Mouse (Mus musculus): ENCODE data around the gene Mrrf. TPM values are rescaled to one million over a fixed set of nuclear protein-coding genes. Genes with fewer than 3 reads are reported as not detected.

Mrrf gene
- polyA plus RNA-seq, 1 experiment from 2014 or later = 25.7 TPM

DNA sequence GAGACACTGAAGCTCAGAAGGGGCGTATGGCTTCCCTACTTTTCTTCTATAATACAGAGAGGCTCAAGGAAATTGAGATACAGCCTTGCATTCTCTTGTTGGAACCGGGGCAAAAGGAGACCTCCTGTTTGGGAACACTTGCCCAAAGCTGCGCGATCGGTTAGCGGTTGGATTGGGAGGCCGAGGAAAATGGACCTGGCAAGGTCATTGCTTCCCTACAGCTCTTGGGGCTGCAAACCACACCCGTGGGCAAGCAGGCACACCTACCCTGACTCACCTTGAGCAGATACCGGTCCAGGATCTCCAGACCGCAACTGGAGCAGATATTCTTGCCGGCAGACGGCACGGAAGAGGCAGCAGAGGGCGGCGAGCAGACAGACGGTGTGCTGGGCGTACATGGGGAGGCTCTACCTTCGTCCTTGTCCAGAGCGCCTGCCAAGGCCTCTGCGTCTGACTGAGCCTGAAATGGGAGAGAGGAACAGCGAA lies 33.1 kb upstream of the Mrrf start:
- Histone ChIP-seq H3K4me3 (peak overlapping the region; percentile 46), H3K9me3 (replicated peaks) (no peaks in the 10 kb centered on the region), H3K9ac (peak overlapping the region; percentile 65), H3K4me1 (peaks cover 31% of the 10 kb centered on the region), H3K36me3 (ENCODE audit: poor library complexity, severe bottlenecking) (no peaks in the 10 kb centered on the region), H3K4me2 (peak overlapping the region; percentile 64), H3K27me3 (peaks cover 100% of the 10 kb centered on the region), H3K27ac (peak overlapping the region; percentile 94)
- ATAC-seq = no peak
- 1% methylated on average over 21 of the region's 21 CpGs for WGBS

DNA sequence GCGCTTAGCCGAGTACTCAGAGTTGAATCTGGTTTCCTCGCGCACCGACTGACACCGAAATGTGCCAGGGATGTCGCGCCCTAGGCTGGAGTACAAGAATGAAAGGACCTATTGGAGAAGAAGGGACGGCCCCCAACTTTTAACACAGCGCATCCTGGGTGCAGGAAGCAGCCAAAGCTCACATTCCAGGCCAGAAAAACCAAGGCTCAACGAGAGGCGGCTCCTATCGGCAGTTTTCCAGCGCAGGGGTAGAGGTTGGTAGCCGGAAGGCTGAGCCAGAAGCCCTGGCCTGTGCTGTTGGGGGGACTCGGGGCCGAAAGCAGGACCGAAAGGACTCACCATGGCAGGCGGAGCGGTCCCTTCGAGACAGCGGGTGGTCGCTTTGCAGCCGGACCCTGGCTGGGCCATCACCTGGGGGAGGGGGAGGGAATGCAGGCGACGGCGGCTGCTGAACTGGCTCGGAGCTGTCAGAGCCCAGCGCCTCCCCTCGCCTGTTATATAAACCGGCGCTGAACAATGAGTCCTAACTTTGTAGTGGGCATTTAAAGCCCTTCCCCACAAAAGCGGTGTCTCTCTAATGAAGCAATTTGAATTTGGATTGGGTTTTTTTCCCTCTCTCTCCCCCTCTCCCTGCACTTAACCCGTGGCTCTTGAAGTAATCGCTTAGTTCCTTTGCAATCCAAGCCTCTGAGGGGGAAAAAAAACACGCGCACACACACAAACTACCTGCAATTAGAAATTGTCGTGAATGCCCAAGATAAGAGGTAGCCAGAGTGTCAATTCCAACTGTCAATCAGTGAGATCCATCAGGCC lies 32.4 kb upstream of the Mrrf start:
- Histone ChIP-seq H3K27me3 (peaks cover 99% of the 10 kb centered on the region), H3K27ac (peak overlapping the region; percentile 94), H3K36me3 (ENCODE audit: poor library complexity, severe bottlenecking) (no peaks in the 10 kb centered on the region), H3K4me1 (peaks cover 31% of the 10 kb centered on the region), H3K4me3 (peak overlapping the region; percentile 46), H3K9ac (peak overlapping the region; percentile 65), H3K4me2 (peak overlapping the region; percentile 64), H3K9me3 (replicated peaks) (no peaks in the 10 kb centered on the region)
- peak; percentile 50; the same call in 1 of the 2 replicates for ATAC-seq
- WGBS = under 1% methylated on average over 38 of the region's 38 CpGs

DNA sequence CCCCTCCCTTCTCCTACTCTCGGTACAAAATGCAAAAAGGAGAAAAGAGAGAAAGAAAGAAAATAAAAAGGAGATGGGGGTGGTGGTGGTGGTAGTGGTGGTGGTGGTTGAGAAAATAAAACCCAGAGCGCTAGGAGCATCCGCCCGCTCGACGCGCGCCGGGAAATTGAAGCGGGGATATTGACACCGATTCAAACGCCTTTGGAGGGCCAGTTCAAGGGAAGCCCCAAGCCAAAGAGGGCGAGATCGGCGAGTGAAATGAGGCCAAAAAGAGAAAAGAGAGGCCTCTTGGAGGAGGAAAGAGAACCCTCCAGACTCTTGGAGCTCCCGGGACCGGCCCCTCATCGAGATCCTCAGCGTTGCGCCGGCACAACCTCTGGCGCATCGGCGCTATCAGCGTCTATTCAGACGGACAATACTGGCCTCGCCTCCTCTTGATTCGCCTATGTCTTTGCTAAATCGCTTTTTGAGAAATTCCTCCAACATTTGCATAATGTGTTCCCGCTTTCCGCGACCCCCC lies 31.7 kb upstream of the Mrrf start:
- peak; percentile 44; the same call in 1 of the 2 replicates for ATAC-seq
- under 1% methylated on average over 32 of the region's 32 CpGs for WGBS
- Histone ChIP-seq H3K4me2 (peak overlapping the region; percentile 64), H3K4me1 (peaks cover 31% of the 10 kb centered on the region), H3K36me3 (ENCODE audit: poor library complexity, severe bottlenecking) (no peaks in the 10 kb centered on the region), H3K27ac (peak overlapping the region; percentile 94), H3K27me3 (peaks cover 98% of the 10 kb centered on the region), H3K9ac (peak overlapping the region; percentile 72), H3K9me3 (replicated peaks) (no peaks in the 10 kb centered on the region), H3K4me3 (peak overlapping the region; percentile 46)

DNA sequence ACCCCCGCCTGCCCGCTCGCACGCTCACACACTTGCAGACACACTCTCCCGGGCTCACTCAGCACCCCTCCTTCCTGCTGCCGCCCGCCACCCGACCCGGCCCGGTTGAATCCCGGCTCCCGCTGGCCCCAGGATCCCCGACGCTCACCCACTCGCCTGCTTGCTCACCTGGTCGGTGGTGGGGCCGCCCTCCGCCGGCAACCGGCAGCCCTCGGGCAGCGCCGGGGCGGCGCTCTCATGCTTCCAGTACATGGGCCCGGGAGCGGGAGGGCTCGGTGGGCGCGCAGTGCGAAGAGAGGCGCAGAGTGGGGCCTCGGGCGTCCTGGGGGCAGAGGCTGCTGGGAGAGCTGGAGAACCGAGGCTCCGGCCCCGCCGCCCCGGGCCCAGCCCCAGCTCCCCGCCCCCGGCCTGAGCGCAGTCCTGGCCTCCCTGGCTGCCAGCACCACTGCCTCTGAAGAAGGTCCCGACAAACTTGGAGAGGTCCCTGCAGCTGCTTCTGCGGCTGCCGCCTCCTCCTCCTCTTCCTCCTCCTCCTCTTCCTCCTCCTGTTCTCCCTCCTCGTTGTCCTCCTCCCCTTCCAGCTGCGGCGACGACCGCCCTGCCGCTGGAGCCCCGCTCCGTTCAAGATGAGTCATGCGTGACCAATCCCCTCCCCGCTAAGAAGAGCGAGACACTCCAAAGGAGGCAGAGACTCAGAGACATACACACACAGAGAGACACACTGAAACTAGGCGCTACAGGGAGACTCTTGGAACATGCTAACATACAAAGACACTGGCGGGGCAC lies 31.0 kb upstream of the Mrrf start, which contains the start of gene Lhx6:
Gene Lhx6, minus strand, starts transcription at position 453 of the 786 bp plus-strand sequence.
- under 1% methylated on average over 58 of the region's 58 CpGs for WGBS
- H3K9ac ChIP-seq = peak within 1 kb of the TSS; percentile 72
- peak; percentile 47 for ATAC-seq

DNA sequence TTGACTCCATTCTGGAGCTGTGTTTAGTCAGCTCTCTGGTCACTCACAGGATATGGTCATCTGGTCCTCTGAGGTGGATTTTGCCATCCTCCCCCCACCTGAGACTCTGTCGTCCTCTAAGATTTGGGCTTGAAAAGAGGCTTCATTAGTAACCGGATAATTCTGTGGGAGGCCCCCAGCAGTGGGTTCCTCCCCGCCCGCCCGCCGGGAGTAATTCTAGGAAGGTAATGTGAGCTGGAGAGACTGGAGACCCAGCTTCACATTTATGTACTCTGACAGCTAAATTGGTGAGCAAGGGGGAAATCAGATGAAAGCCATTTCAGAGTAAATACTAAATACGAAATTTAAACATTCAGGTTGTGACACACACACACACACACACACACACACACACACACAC lies 27.6 kb upstream of the Mrrf start:
- 5% methylated on average over 7 of the region's 7 CpGs for WGBS
- H3K4me1 ChIP-seq = peaks cover 19% of the 10 kb centered on the region
- no peak for ATAC-seq

More for the DNA sequence above, 31.0 kb upstream of the Mrrf start, which contains the start of gene Lhx6:
- Histone ChIP-seq H3K9me3 (replicated peaks) (no peaks in the 10 kb centered on the region), H3K4me2 (peak within 1 kb of the TSS; percentile 64), H3K27me3 (peaks cover 98% of the 10 kb centered on the region), H3K4me3 (peak within 1 kb of the TSS; percentile 46), H3K36me3 (ENCODE audit: poor library complexity, severe bottlenecking) (no peaks in the 10 kb centered on the region), H3K4me1 (peaks cover 31% of the 10 kb centered on the region), H3K27ac (peak within 1 kb of the TSS; percentile 94)

DNA sequence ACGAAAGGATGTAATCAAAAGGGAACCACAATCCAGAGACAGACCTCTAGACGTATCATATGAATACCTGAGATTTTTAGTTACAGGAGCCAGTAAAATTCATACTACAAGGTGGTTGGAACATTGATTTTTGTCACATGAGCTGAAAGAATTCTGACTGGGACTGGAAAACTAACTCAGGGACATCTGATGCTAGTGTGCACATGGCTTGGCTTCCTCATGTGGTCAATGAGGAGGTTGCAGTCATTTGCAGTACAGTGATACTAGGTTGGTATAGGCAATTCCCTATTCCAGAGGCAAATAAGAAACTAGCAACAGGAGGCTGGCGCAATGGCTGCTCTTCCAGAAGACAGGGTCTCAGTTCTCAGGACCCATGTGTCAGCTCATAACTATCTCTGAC lies 23.6 kb upstream of the Mrrf start:
- H3K27ac ChIP-seq = no peak overlapping the region
- no peak overlapping the region for H3K4me2 ChIP-seq
- H3K9ac ChIP-seq = no peak overlapping the region
- WGBS = 82% methylated on average over 3 of the region's 3 CpGs
- no peak overlapping the region for H3K4me3 ChIP-seq
- H3K4me1 ChIP-seq = no peaks in the 10 kb centered on the region
- H3K27me3 ChIP-seq = peaks cover 44% of the 10 kb centered on the region
- no peaks in the 10 kb centered on the region for H3K9me3 ChIP-seq (replicated peaks)
- ATAC-seq = no peak
- H3K36me3 ChIP-seq (ENCODE audit: poor library complexity, severe bottlenecking) = peaks cover 22% of the 10 kb centered on the region

More for the DNA sequence above, 27.6 kb upstream of the Mrrf start:
- no peaks in the 10 kb centered on the region for H3K36me3 ChIP-seq (ENCODE audit: poor library complexity, severe bottlenecking)
- no peaks in the 10 kb centered on the region for H3K9me3 ChIP-seq (replicated peaks)
- no peak overlapping the region for H3K4me3 ChIP-seq
- no peak overlapping the region for H3K4me2 ChIP-seq
- H3K27me3 ChIP-seq = peaks cover 84% of the 10 kb centered on the region
- no peak overlapping the region for H3K27ac ChIP-seq
- H3K9ac ChIP-seq = no peak overlapping the region

DNA sequence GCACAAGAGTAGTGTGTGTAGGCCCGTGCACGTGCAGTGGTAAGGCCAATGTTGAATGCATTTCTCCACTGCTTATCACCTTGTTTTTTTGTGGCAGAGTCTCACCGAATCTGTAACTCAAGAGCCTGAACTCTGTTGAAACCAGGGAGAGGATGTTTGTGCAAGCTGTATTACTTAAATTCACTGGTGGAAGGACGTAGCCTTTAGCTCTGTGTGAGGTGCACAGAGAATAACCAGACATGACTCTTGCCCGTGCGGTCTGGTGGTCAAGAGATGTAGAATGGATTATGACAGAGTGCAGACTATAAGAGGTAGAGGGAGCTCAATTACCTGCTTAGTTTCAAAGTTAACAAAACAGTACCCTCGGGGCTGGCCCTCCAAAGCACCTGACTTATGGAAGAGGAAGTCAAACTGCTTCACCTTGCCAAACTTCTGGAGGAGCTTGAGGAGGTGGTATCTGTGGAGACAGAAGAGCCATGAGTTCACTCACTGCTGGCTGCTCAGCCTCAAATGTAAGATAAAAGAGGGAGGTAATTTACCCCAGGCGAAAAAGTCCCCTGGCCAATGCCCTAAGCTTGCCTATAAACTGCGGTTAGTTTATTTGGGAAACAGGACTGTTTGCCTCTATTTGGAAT lies 9.3 kb upstream of the Mrrf start:
- WGBS = 94% methylated on average over 9 of the region's 9 CpGs
- H3K27me3 ChIP-seq = no peaks in the 10 kb centered on the region
- H3K4me1 ChIP-seq = no peaks in the 10 kb centered on the region
- peaks cover 84% of the 10 kb centered on the region for H3K36me3 ChIP-seq (ENCODE audit: poor library complexity, severe bottlenecking)
- H3K9me3 ChIP-seq (replicated peaks) = no peaks in the 10 kb centered on the region
- H3K4me2 ChIP-seq = no peak overlapping the region
- H3K9ac ChIP-seq = no peak overlapping the region
- H3K4me3 ChIP-seq = no peak overlapping the region
- no peak overlapping the region for H3K27ac ChIP-seq
- ATAC-seq = no peak

DNA sequence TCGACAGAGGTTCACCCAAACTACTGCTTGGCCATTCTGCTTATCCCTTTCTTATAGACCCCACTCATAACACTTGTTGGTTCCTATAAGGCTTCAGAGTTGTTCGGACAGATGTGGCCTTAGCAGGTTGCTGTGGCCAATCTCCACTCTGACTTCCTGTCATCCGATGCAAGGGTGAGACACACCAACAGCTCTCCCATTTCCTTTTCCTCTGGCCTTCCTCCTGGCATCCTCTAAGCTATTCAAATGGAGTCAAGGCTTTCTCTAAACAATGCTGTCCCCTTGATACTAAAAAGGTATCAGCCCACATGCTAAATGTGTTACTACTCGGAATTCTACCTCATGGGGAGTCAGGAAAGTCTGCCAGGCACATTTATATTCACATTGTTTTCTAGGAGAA lies 8.2 kb upstream of the Mrrf start:
- Histone ChIP-seq H3K27ac (no peak overlapping the region), H3K4me1 (no peaks in the 10 kb centered on the region), H3K27me3 (no peaks in the 10 kb centered on the region), H3K9ac (no peak overlapping the region), H3K4me2 (no peak overlapping the region), H3K36me3 (ENCODE audit: poor library complexity, severe bottlenecking) (peaks cover 84% of the 10 kb centered on the region), H3K9me3 (replicated peaks) (no peaks in the 10 kb centered on the region), H3K4me3 (no peak overlapping the region)
- WGBS = 88% methylated on average over 4 of the region's 4 CpGs
- no peak for ATAC-seq

DNA sequence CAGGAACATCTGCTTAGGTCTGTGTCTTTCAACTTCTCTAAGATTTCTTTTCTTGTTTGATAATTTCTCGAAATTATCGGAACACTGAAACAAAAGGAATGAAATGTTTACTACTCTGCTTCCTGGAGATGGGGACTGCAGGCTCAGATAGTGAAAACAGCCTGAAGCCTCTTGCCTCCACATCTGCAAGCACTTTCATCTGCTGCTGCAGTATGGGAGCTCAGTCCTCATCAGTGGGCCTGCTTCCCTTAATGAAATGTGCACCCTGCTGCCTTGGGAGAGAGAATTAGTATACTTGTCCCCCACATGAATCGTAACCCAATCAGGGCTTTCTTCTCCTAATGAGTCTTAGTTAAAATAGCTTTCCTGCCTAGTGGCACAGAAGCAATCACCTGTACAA lies 7.1 kb upstream of the Mrrf start:
- H3K36me3 ChIP-seq (ENCODE audit: poor library complexity, severe bottlenecking) = peaks cover 84% of the 10 kb centered on the region
- no peak overlapping the region for H3K9ac ChIP-seq
- H3K4me1 ChIP-seq = no peaks in the 10 kb centered on the region
- no peak overlapping the region for H3K4me2 ChIP-seq
- no peaks in the 10 kb centered on the region for H3K27me3 ChIP-seq
- no peak overlapping the region for H3K4me3 ChIP-seq
- WGBS = 84% methylated on average over 3 of the region's 3 CpGs
- H3K27ac ChIP-seq = no peak overlapping the region
- H3K9me3 ChIP-seq (replicated peaks) = no peaks in the 10 kb centered on the region
- no peak for ATAC-seq

DNA sequence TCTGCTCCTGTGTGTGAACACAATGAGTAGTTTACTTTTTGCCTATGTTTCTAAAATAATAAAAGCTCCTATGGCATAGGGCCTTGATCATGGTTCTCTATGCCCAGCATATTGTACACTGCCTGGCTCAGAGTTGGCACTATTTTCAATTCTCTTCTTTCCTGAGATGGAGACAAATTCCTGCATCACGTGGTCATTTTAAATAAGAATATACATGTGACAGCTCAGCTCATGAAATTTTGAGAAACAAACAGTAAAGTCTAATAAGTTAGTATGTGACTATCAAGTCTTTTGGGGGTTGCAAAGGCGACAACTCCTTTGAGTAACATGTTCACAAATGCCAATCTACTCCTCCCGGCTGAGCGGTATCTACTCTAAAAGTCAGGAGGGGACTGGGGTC lies 302 bp upstream of the Mrrf start:
- Histone ChIP-seq H3K4me1 (peaks cover 14% of the 10 kb centered on the region), H3K4me3 (peak overlapping the region; percentile 81), H3K9ac (peak overlapping the region; percentile 82), H3K36me3 (ENCODE audit: poor library complexity, severe bottlenecking) (peaks cover 34% of the 10 kb centered on the region), H3K9me3 (replicated peaks) (no peaks in the 10 kb centered on the region), H3K4me2 (peak overlapping the region; percentile 75), H3K27me3 (no peaks in the 10 kb centered on the region), H3K27ac (peak overlapping the region; percentile 74; the same call in 1 of the 2 replicates)
- ATAC-seq = no peak
- WGBS = 1% methylated on average over 4 of the region's 4 CpGs

DNA sequence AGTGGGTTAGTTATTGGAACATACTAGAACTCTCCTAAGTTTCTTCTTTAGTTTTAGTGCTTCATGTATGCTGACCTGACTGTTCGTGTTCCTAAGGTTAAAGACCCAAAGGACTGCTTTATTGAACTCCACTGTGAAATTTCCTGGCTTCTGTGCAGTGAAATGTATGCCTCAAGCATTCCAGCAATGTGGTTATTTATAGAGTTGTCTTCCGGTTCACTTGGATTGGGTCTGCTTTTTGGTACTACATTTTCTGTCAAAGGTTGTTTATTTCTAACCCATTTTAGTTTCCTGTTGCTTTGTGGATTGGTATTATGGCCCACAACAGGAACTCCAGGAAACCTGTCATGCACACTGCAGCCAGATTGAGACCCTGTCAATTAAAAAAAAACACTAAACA lies 2.9 kb downstream of the Mrrf start:
- Histone ChIP-seq H3K4me1 (peaks cover 14% of the 10 kb centered on the region), H3K9ac (no peak overlapping the region), H3K4me2 (no peak overlapping the region), H3K27ac (no peak overlapping the region), H3K9me3 (replicated peaks) (no peaks in the 10 kb centered on the region), H3K27me3 (no peaks in the 10 kb centered on the region), H3K36me3 (ENCODE audit: poor library complexity, severe bottlenecking) (peaks cover 23% of the 10 kb centered on the region), H3K4me3 (no peak overlapping the region)
- 87% methylated on average over 2 of the region's 2 CpGs for WGBS
- no peak for ATAC-seq

Data from forebrain, embryonic 13.5 days (tissue).